Mouse (Mus musculus) ES-E14 (cell line): Measurements from ENCODE around the gene Eif1b. TPM values are rescaled to one million over a fixed set of nuclear protein-coding genes. Genes with fewer than 3 reads are reported as not detected.

Experiments
- DNase-seq: peaks from one replicate; pipeline ENCODE4 v3.0.0-alpha.2; 2013; ENCODE audit warnings: low read depth, low spot score
- H3K27ac ChIP-seq: 2 replicates; pipeline ENCODE4 v1.5.1; 2012; ENCODE audit warnings: low read depth, mild to moderate bottlenecking, low read length, moderate library complexity, mixed read lengths; ENCODE audit not compliant: poor library complexity, insufficient read depth, severe bottlenecking
- H3K36me3 ChIP-seq: 2 replicates; pipeline ENCODE4 v1.6.1; 2012; ENCODE audit warnings: mild to moderate bottlenecking, low read length, moderate library complexity, mixed read lengths; ENCODE audit not compliant: control insufficient read depth, poor library complexity, insufficient read depth, severe bottlenecking
- H3K4me1 ChIP-seq, 2 experiments: fragments of 150-350 bp in 1 of 2; sonication (generic) in 1 of 2; 2 replicates each; pipeline ENCODE4 v1.6.1; 2012; ENCODE audit warnings: low read length in 2 of 2, mild to moderate bottlenecking in 1 of 2, mixed read lengths in 1 of 2; ENCODE audit not compliant: control insufficient read depth in 2 of 2, insufficient read depth in 2 of 2, poor library complexity in 1 of 2
- H3K4me3 ChIP-seq, 2 experiments: fragments of 150-350 bp in 1 of 2; sonication (generic) in 1 of 2; 2 replicates each; pipeline ENCODE4 v1.5.1; 2012; ENCODE audit warnings: low read length in 2 of 2, low read depth in 1 of 2, mild to moderate bottlenecking in 1 of 2, mixed read lengths in 1 of 2; ENCODE audit not compliant: insufficient read depth in 1 of 2, poor library complexity in 1 of 2, severe bottlenecking in 1 of 2
- H3K9ac ChIP-seq: 2 replicates; pipeline ENCODE4 v1.6.1; 2012; ENCODE audit warnings: low read depth, mild to moderate bottlenecking, low read length, mixed read lengths; ENCODE audit not compliant: poor library complexity, insufficient read depth, severe bottlenecking
- H3K9me3 ChIP-seq: fragments of 150-350 bp; sonication (generic); 2 replicates; pipeline ENCODE4 v1.6.1; 2012; ENCODE audit warnings: low read depth, mild to moderate bottlenecking, low read length; ENCODE audit not compliant: control insufficient read depth, insufficient read depth
- CHD2 ChIP-seq: IDR thresholded peaks from 2 replicates; pipeline ENCODE4 v1.6.1; 2014; ENCODE audit warnings: mild to moderate bottlenecking, low read depth, low read length, inconsistent platforms
- HCFC1 ChIP-seq: IDR thresholded peaks from 2 replicates; pipeline ENCODE4 v1.6.1; 2012; ENCODE audit warnings: low read length, inconsistent platforms, borderline replicate concordance; ENCODE audit not compliant: insufficient read depth
- MAFK ChIP-seq: IDR thresholded peaks from 2 replicates; pipeline ENCODE4 v1.6.1; 2014; ENCODE audit warnings: mild to moderate bottlenecking, low read depth, low read length, inconsistent platforms; ENCODE audit not compliant: insufficient read depth
- ZC3H11A ChIP-seq: IDR thresholded peaks from 2 replicates; pipeline ENCODE4 v1.6.1; 2012; ENCODE audit warnings: low read depth, mild to moderate bottlenecking, inconsistent platforms, low read length, borderline replicate concordance
- ZNF384 ChIP-seq: IDR thresholded peaks from 2 replicates; pipeline ENCODE4 v1.6.1; 2012; ENCODE audit warnings: low read depth, low read length, inconsistent platforms
- in situ Hi-C, 2 experiments: fragments of 600-800 bp; cut with MboI; formaldehyde crosslinking; loops; one replicate each; pipeline ENCODE4 v1.15.1; 2025; ENCODE audit warnings: low sequenced_read_pairs in 2 of 2, inconsistent platforms in 1 of 2; ENCODE audit not compliant: unreplicated experiment in 2 of 2
- total RNA-seq: library from RNA; depleted of rRNA; stranded (reverse); fragments of 300-350 nt; gene quantifications from 2 replicates; pipeline ENCODE4 v1.2.3, GENCODE M21; 2012; rRNA removed

The Eif1b gene
- total RNA-seq = 16.6 and 24.3 TPM in 2 replicates

DNA sequence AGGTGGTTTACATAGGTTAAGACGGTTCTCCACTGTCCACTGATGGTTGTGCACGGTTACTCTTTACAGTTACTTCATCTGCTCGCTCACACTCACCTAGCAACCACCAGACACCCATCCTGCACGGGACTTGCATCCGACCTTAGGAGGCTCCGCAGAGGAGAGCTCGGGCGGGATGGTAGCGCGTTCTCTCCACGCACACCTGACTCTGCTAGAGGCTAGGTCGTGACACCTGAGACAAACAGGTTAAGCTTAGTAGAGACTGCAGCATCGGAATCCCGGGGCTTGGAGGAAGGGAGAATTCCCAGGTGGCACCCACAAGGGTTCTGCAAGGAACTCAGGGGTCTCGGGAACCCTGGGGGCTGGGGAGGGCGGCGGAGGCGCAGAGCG lies at the start of gene Eif1b:
TSS of gene Eif1b (plus strand) at position 223 of the 390 bp plus-strand sequence.
- Histone ChIP-seq H3K4me1 (no peaks in the 10 kb centered on the region; a peak in 1 of 4 replicates), H3K9ac (peak within 1 kb of the TSS; percentile 78), H3K36me3 (peaks cover 14% of the 10 kb centered on the region; the same call in 1 of the 2 replicates), H3K27ac (0 out of 2 replicates have a peak within 1 kb of the TSS, but pooled peaks have one; percentile 1), H3K9me3 (no peaks in the 10 kb centered on the region), H3K4me3 (peak within 1 kb of the TSS; percentile 72 to 88)
- in situ Hi-C loops = no loop called here
- DNase-seq = no peak
- TF ChIP-seq HCFC1 (no peak), CHD2 (no peak), ZC3H11A (no peak), MAFK (no peak), ZNF384 (no peak)

DNA sequence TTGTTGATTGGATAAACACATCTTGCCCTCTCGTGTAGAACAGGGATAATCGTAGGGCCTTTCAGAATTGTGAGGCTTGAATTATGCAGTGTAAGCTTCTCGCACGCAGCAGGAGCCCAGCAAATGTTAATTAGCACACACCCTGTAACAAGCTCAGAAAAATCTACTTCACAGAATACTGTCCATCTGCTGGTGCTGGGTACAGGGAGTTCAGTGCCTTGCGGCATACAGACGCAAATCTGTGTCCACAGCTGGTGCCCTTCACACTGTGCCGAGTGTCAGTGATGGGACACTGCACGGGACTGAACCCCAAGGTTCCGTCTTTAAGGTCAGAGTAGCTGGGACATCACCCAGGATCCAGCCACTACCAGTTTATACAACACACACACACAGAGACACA lies 47.4 kb upstream of the Eif1b start:
- Histone ChIP-seq H3K36me3 (no peaks in the 10 kb centered on the region), H3K4me1 (no peaks in the 10 kb centered on the region), H3K9ac (no peak overlapping the region), H3K4me3 (no peak overlapping the region), H3K9me3 (no peaks in the 10 kb centered on the region), H3K27ac (no peak overlapping the region)
- no peak for DNase-seq
- in situ Hi-C loops = no loop called here
- TF ChIP-seq ZNF384 = no peak
- no peak for TF ChIP-seq ZC3H11A
- no peak for TF ChIP-seq MAFK
- no peak for TF ChIP-seq CHD2
- TF ChIP-seq HCFC1 = no peak

DNA sequence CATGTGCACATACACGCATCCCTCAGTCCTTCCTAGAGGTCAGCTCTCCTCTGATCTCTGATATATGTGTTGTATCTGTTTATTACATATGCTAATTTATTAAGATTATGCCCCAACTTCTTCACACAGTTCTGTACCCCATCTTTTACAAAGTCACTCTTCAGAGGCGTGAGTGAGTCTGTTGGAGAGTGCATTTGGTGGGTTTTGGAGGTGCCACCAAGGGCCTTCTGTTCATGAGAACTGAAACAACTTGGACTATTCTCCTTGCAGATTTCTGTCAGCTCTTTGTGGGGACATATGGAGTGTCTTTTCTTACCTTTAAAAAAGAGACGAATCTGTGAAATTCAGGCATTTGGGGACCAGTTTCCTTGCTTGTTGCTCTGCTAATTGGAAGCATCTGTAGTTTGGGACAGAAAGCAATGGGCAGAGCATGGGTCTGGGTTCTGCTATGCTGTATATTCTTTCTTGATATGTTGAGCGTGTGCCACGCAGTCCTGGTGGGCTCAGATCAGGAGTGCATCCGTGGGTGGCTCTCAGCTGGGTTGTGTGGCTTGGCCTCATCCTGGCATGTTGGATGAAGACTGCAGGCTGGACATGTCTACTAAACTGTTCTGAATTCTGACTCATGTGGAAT lies 42.2 kb upstream of the Eif1b start:
- H3K9me3 ChIP-seq = no peaks in the 10 kb centered on the region
- TF ChIP-seq ZC3H11A = no peak
- TF ChIP-seq HCFC1 = no peak
- no peak for TF ChIP-seq MAFK
- no peak for TF ChIP-seq CHD2
- TF ChIP-seq ZNF384 = no peak
- H3K27ac ChIP-seq = no peak overlapping the region
- H3K9ac ChIP-seq = no peak overlapping the region
- no peak for DNase-seq
- in situ Hi-C loops = no loop called here
- no peaks in the 10 kb centered on the region for H3K4me1 ChIP-seq
- H3K4me3 ChIP-seq = no peak overlapping the region
- no peaks in the 10 kb centered on the region for H3K36me3 ChIP-seq

DNA sequence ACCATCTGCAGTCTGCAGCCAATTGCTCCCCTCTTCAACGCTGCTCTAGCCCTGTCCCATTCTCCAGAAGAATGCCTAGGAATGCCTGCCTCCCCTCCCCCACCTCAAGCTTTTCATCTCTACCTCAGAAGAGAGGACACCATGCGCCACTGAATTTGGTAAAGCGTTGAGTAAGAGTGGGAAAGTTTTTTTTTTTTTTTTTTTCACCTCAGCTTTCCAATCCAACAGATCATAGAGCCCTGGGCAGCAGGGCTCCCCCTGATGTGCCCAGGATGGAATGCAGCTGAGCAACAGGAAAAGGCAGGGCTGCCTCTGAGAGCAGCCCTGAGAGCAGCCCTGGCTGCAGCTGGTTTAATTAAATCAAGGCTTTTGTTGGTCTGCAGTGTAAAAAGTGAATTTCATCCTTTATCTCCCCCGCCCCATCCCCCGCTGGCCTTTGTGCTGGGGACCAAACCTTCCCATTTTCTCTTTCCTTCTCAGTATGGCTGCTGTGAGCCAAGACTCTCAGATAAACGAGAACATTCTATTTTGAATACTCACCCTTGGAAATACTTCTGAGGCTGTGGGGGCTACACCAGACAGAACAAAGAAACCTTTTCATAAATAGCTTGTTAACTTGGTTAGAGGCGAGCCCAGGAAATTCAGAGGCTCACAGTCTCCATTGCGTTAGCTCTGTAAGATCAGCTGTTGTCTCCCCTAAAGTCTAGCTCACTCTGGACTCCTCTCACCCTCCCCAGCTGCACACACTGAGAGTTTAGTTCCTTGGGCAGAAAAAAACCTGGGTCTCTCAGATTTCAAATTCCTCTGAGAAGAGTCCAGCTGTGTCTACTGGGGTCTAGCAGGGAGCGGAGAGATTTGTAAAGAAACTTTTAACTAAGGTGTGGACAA lies 36.0 kb upstream of the Eif1b start:
- H3K9me3 ChIP-seq = no peaks in the 10 kb centered on the region
- in situ Hi-C loops = no loop called here
- no peak for DNase-seq
- TF ChIP-seq ZNF384 = peak; percentile 75; the same call in 1 of the 2 replicates
- no peak for TF ChIP-seq MAFK
- no peak for TF ChIP-seq CHD2
- TF ChIP-seq HCFC1 = no peak
- TF ChIP-seq ZC3H11A = no peak
- H3K4me1 ChIP-seq = peaks cover 0 to 6% of the 10 kb centered on the region in 2 experiments; a peak in 1 of 4 replicates
- H3K36me3 ChIP-seq = no peaks in the 10 kb centered on the region
- no peak overlapping the region for H3K4me3 ChIP-seq
- no peak overlapping the region for H3K27ac ChIP-seq
- no peak overlapping the region for H3K9ac ChIP-seq
